Mouse (Mus musculus): ENCODE data around the gene Ldha. TPM values are rescaled to one million over a fixed set of nuclear protein-coding genes. Genes with fewer than 3 reads are reported as not detected.
A peak's percentile ranks its signal among the peaks of the same experiment; 100 is the strongest.

The Ldha gene
- total and polyA plus RNA-seq, 3 experiments = 613 to 2,637 (median 1,212) TPM

- TF ChIP-seq USF2 (IDR thresholded peaks at IDR 0.05; ENCODE audit: borderline replicate concordance in 1 of 2, insufficient read depth in 1 of 2, low read depth in 1 of 2, low read length in 2 of 2) (no peak), MAZ (IDR thresholded peaks at IDR 0.05; ENCODE audit: low read depth, low read length) (no peak; the same call in 1 of the 2 replicates), RCOR1 (IDR thresholded peaks at IDR 0.05; ENCODE audit: low read depth, low read length) (peak; percentile 68), MXI1 (IDR thresholded peaks at IDR 0.05; ENCODE audit: low read depth, low read length) (peak; percentile 89), GATA1 (IDR thresholded peaks at IDR 0.05; ENCODE audit: low read depth, low read length) (peak; percentile 73), UBTF (IDR thresholded peaks at IDR 0.05; ENCODE audit: borderline replicate concordance, insufficient read depth, low read depth, low read length) (0 out of 2 replicates have a peak, but pooled peaks have one; percentile 25), MAFK (IDR thresholded peaks at IDR 0.05; ENCODE audit: borderline replicate concordance, low read depth, low read length) (peak; percentile 12; the same call in 1 of the 2 replicates), E2F4 (IDR thresholded peaks at IDR 0.05; ENCODE audit: borderline replicate concordance, low read depth, low read length) (no peak), JUND (IDR thresholded peaks at IDR 0.05; ENCODE audit: low read depth, low read length) (no peak), ZNF384 (IDR thresholded peaks at IDR 0.05; ENCODE audit: low read depth, low read length) (no peak), CHD1 (IDR thresholded peaks at IDR 0.05; ENCODE audit: low read depth, low read length) (0 out of 2 replicates have a peak, but pooled peaks have one; percentile 62), ZKSCAN1 (IDR thresholded peaks at IDR 0.05; ENCODE audit: low read depth, low read length) (peak; percentile 69; the same call in 1 of the 2 replicates), ZC3H11A (IDR thresholded peaks at IDR 0.05; ENCODE audit: low read depth, low read length) (peak; percentile 4; the same call in 1 of the 2 replicates)
These were observed 8.0 kb upstream of the Ldha start (continued) for GRCm38 (mm10) chr7:46833266-46833665.

- no peaks in the 10 kb centered on the region for H3K27me3 ChIP-seq (ENCODE audit: control insufficient read depth in 1 of 2, insufficient read depth in 2 of 2, low read length in 2 of 2)
- TF ChIP-seq USF1 (IDR thresholded peaks at IDR 0.05; ENCODE audit: low read depth, low read length) = 0 out of 2 replicates have a peak, but pooled peaks have one; percentile 1
- 0 out of 2 replicates have a peak, but pooled peaks have one; percentile 25 for TF ChIP-seq JUND (IDR thresholded peaks at IDR 0.05; ENCODE audit: low read depth, low read length)
- no peak for TF ChIP-seq POLR2A (IDR thresholded peaks at IDR 0.05; ENCODE audit: control insufficient read depth in 1 of 2, insufficient read depth in 1 of 2, low read depth in 1 of 2, low read length in 2 of 2, poor library complexity in 1 of 2)
- TF ChIP-seq ZNF384 (IDR thresholded peaks at IDR 0.05; ENCODE audit: low read depth, low read length) = no peak
- no peak for TF ChIP-seq USF2 (IDR thresholded peaks at IDR 0.05; ENCODE audit: borderline replicate concordance in 1 of 2, insufficient read depth in 1 of 2, low read depth in 1 of 2, low read length in 2 of 2)
- TF ChIP-seq TCF12 (IDR thresholded peaks at IDR 0.05; ENCODE audit: low read depth, low read length) = no peak
- no peak for TF ChIP-seq TBP (IDR thresholded peaks at IDR 0.05; ENCODE audit: low read depth, low read length)
- no peak for TF ChIP-seq SMC3 (IDR thresholded peaks at IDR 0.05; ENCODE audit: low read depth, low read length)
- TF ChIP-seq MYB (IDR thresholded peaks at IDR 0.05; ENCODE audit: low read depth, low read length) = no peak
- TF ChIP-seq MEF2A (IDR thresholded peaks at IDR 0.05; ENCODE audit: extremely low read depth, insufficient replicate concordance, low read depth, low read length, poor library complexity, severe bottlenecking) = no peak
- TF ChIP-seq ELF1 (IDR thresholded peaks at IDR 0.05; ENCODE audit: low read depth, low read length) = peak; percentile 61
- no peak for TF ChIP-seq ZMIZ1 (IDR thresholded peaks at IDR 0.05; ENCODE audit: low read depth, low read length)
- no peak for TF ChIP-seq GABPA (IDR thresholded peaks at IDR 0.05; ENCODE audit: low read depth, low read length)
- DNase-seq (ENCODE audit: low read depth, low spot score) = peak; percentile 69
- peak overlapping the region; percentile 23; the same call in 1 of the 2 replicates for H3K9ac ChIP-seq (ENCODE audit: control insufficient read depth, low read depth, low read length, poor library complexity, severe bottlenecking)
- no peak overlapping the region for H3K4me3 ChIP-seq (ENCODE audit: control insufficient read depth in 1 of 2, insufficient read depth in 1 of 2, low read depth in 2 of 2, low read length in 2 of 2)
- no peaks in the 10 kb centered on the region for H3K9me3 ChIP-seq (replicated peaks; ENCODE audit: insufficient read depth, low read length)
- H3K79me2 ChIP-seq (ENCODE audit: control insufficient read depth, insufficient read depth, low read length, poor library complexity) = no peaks in the 10 kb centered on the region
- peaks cover 0 to 20% of the 10 kb centered on the region in 2 experiments; a peak in 2 of 4 replicates for H3K36me3 ChIP-seq (ENCODE audit: control insufficient read depth in 1 of 2, insufficient read depth in 2 of 2, low read length in 2 of 2)
- peaks cover 21 to 40% of the 10 kb centered on the region in 2 experiments for H3K4me1 ChIP-seq (ENCODE audit: control insufficient read depth in 1 of 2, insufficient read depth in 2 of 2, low read length in 2 of 2)
- peak overlapping the region; percentile 65 for H3K27ac ChIP-seq (ENCODE audit: control insufficient read depth, low read depth, low read length)
These were observed 7.5 kb upstream of the Ldha start for GRCm38 (mm10) chr7:46833670-46834255.

Measured in MEL (cell line).